Mouse (Mus musculus) right cerebral cortex, adult 2 months (tissue): ENCODE data around the gene Smpdl3b.

Source experiments
- DNase-seq, 2 experiments: peaks; one replicate each; pipeline ENCODE4 v3.0.0; 2021 to 2022; ENCODE audit warnings: low spot score in 2 of 2

Smpdl3b gene

DNA sequence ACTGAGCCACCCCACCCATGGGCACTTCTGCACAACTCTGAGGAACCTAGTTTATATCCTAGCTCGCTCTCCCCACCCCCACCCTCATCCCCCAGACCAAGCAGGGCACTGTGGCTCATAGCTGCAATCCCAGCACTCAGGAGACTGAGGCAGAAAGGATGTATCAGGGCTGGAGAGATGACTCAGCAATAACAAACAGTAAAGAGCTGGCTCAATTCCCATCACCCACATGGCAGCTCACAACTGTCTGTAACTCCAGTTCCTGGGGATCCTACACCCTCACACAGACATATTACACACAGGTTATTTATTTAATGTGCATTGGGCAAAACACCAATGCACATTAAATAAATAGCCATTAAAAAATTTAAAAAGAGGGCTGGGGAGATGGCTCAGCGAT is 21.7 kb downstream of the Smpdl3b start:
- DNase-seq, result peak in 1 of 2 experiments; percentile 37

GRCm38 (mm10) chr4:132734766-132735165 is 22.3 kb downstream of the Smpdl3b start:
- no peak for DNase-seq

DNA sequence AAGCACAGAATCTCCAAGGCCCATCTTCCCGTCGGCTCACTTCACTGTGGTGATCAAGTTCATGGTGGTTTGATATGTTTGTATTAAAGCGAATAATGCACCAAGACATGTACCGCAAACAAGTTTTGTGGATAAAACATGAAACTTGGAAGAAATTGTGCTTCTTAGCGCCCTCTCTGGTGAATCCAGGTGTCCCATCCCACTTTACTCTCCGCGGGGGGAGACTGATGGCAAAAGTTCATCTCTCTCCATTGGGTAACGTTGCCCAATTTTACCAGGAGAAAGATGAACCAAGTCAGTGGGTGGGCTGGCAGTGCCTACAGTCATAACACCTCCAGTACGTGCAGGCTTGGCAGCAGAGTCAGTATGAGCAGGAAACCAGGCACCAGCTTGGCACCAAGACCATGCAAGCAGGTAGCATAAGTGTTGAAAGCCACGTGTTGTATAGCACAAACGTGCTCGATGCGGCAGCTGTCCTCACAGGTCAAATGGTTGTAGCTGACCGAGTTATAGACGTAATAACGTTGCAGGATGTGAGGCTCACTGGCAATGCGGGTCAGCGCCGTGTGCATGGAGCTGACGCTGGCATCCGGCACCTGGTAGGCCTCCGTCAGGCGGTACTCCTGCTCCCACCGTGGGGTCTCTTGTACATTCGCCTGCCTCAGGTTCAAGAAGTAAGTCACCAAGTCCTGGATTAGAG is 23.8 kb downstream of the Smpdl3b start:
- no peak for DNase-seq

GRCm38 (mm10) chr4:132732148-132732684 is 24.8 kb downstream of the Smpdl3b start, which contains the start of gene Xkr8:
TSS of gene Xkr8 (minus strand) at chr4:132732546.
- peak; percentile 47 to 50 for DNase-seq

- DNase-seq, result no peak
Observed at GRCm38 (mm10) chr4:132731616-132732015, 25.4 kb downstream of the Smpdl3b start.

DNA sequence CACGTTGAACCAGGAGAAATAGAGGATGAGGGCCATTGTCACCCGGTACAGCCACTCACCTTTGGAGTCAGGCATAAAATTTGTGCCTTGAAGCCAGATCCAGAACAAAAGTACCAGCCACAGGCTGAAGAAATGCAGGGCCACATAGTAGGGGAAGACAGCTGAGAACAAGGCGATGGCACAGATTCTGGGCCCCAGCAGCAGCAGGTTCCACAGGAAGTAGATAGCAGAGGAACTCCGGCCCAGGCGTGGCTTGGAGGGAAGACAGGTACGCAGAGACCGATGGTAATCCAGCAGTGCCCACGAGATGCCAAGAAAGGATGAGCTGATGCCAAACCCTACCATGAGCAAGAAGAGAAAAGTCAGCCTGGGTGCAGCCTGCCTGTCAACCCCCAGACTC is 28.8 kb downstream of the Smpdl3b start:
- DNase-seq, result no peak

GRCm38 (mm10) chr4:132718251-132718650 is 38.8 kb downstream of the Smpdl3b start:
- no peak for DNase-seq

- no peak for DNase-seq
Observed at GRCm38 (mm10) chr4:132713181-132713580, 43.9 kb downstream of the Smpdl3b start.

DNA sequence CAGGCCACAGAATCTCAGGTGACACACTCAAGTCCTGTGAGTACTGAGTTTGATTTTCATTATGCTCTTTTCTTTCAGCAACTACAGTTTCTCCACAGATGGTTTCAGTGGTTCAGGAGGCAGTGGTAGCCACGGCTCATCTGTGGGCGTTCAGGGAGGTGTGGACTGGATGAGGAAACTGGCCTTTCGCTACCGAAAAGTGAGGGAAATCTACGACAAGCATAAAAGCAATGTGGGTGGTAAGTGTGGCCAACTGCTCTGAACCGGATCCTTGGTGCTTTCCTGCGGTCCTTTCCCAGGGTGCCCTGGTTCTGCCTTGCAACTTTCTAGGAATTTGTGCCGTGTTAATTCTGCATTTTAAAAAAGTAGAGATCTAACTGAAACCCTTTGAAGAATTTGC is 50.2 kb downstream of the Smpdl3b start:
- no peak for DNase-seq

- DNase-seq, result no peak
Observed at GRCm38 (mm10) chr4:132702076-132702475, 55.0 kb downstream of the Smpdl3b start.

DNA sequence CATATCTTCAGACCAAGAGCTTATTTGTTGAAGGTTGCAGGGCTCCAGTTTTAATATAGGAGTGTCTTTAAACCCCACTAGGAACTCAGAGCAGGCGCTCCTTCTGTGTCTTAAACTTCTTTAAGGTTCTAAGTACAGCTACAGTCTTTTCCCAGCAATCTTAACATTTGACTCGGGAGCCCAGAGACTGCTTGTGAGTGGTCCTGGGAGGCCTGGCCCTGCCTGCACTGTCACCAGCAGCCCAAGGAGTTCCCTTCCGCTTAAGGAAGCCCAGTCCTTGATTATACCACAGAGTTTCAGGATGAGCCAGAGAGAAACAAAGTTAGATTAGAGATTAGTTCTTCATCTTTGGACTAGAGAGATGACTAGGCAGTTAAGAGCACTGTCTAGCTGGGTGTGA is 63.7 kb downstream of the Smpdl3b start:
- DNase-seq, result no peak

DNA sequence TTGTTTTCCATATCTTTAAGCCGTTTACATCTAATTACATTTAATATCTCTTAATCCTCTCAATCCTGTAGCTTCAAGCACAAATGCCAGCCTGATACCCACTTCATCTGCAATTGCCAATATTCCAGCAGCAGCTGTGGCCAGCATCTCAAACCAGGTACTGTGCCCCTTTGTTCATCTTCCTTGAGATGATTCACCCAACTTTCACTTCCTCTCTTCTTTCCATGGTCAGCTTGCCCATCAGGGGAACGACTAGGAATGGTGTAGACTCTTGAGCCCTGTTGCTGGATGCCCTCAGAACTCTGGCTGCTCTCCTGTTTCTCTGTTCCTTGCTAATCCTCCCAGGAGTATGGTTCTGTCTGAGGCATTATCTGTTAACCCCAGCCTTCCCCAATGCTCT is 67.4 kb downstream of the Smpdl3b start:
- DNase-seq, result no peak
